Mouse (Mus musculus) Patski (cell line): Measurements from ENCODE around the gene Eml3. TPM values are rescaled to one million over a fixed set of nuclear protein-coding genes. Genes with fewer than 3 reads are reported as not detected.

Source experiments
- ATAC-seq: fragments of 100-300 bp; one replicate; pipeline ENCODE4 v1.8.0; 2021
- CTCF ChIA-PET: fragments of 350-600 bp; sonication (Branson Sonifier 250); formaldehyde crosslinking; loops from one replicate; lab custom pipeline; 2022; ENCODE audit warnings: inconsistent platforms; lab: Charles Lee
- POLR2A ChIA-PET: fragments of 350-600 bp; sonication (Branson Sonifier 250); formaldehyde crosslinking; loops from one replicate; lab custom pipeline; 2022; ENCODE audit warnings: antibody characterized with exemption, inconsistent platforms; lab: Charles Lee
- DNase-seq: peaks from one replicate; pipeline ENCODE4 v3.0.0-alpha.2; 2011; ENCODE audit warnings: low read depth, low spot score
- H3K27me3 ChIP-seq: fragments of 371-371 bp; one replicate; pipeline ENCODE4 v1.5.1; 2021
- CTCF ChIP-seq: fragments of 100-300 bp; IDR thresholded peaks from one replicate; pipeline ENCODE4 v1.5.1; 2021
- in situ Hi-C: fragments of 300-500 bp; cut with MboI; formaldehyde crosslinking; loops from 3 replicates; pipeline ENCODE4 v1.11.1; 2018; ENCODE audit warnings: low pct_unique_long_range_greater_than_20kb, mixed read lengths
- polyA plus RNA-seq: library from polyadenylated mRNA; unstranded; gene quantifications from one replicate; pipeline ENCODE4 v1.2.3, GENCODE M21; 2021

Eml3 gene
- polyA plus RNA-seq, 1 experiment from 2014 or later = 56.5 TPM

DNA sequence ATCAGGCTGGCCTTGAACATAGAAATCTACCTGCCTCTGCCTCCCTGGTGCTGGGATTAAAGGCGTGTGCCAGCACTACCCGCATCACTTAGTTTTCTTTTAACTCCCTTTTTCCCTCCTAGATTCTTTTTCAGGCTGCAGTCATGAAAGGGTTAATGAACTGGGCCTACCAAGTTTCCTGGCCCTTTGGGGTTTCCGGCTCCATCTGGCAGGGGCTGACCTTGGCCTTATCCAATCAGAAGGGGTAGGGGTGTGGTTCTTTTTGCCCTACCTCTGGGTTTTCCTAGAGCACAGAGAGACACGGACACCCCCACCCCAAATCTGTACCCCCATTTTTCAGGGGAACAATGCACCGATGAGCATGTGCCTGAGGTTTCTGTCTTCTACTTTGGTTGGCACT, 15.4 kb downstream of the Eml3 start:
- ATAC-seq = no peak
- DNase-seq = no peak
- CTCF ChIA-PET = interaction anchor here (0.9 to 1.6 kb wide), 2 partner anchors 33 to 50 kb away, joined by 3 read pairs; no protein-coding TSS in a partner anchor
- no peaks in the 10 kb centered on the region for H3K27me3 ChIP-seq
- in situ Hi-C loops = no loop called here
- POLR2A ChIA-PET = interaction anchor here (0.6 kb wide), 1 partner anchor 51 kb away, joined by 4 read pairs; no protein-coding TSS in a partner anchor
- no peak for TF ChIP-seq CTCF

DNA sequence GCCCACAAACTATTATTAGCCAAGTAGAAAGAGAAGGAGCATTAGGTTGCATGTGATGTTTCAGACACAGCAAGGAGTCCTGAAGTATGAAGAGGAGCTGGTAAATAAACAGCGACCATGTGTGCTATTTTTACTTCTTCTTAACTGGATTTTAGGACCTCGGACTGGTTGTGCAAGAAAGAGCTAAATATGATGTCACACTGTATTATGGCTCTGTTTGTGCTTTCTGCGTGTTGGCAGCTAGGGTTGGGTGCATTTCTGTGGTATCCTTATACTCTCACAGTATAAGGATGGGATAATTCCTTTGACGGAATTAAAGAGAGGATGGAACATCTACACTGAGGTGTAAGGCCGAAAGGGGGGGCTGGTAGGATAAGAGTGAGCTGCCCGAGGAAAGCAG, 15.9 kb downstream of the Eml3 start:
- DNase-seq (no peak), ATAC-seq (no peak)
- no peak for TF ChIP-seq CTCF
- no peaks in the 10 kb centered on the region for H3K27me3 ChIP-seq
- CTCF ChIA-PET = interaction anchor here (0.9 to 1.6 kb wide), 2 partner anchors 32 to 51 kb away, joined by 3 read pairs; no protein-coding TSS in a partner anchor
- POLR2A ChIA-PET = interaction anchor here (0.6 to 0.7 kb wide), 2 partner anchors 51 to 121 kb away, joined by 3 to 4 read pairs; no protein-coding TSS in a partner anchor
- in situ Hi-C loops = no loop called here

- POLR2A ChIA-PET = interaction anchor here (0.6 to 0.7 kb wide), 2 partner anchors 66 to 189 kb away, joined by 3 read pairs; no protein-coding TSS in a partner anchor
- in situ Hi-C loops = no loop called here
- DNase-seq (no peak), ATAC-seq (no peak)
- no peaks in the 10 kb centered on the region for H3K27me3 ChIP-seq
- no peak for TF ChIP-seq CTCF
- CTCF ChIA-PET = no interaction called here
Observed at GRCm38 (mm10) chr19:8946929-8947328, 17.6 kb downstream of the Eml3 start.

DNA sequence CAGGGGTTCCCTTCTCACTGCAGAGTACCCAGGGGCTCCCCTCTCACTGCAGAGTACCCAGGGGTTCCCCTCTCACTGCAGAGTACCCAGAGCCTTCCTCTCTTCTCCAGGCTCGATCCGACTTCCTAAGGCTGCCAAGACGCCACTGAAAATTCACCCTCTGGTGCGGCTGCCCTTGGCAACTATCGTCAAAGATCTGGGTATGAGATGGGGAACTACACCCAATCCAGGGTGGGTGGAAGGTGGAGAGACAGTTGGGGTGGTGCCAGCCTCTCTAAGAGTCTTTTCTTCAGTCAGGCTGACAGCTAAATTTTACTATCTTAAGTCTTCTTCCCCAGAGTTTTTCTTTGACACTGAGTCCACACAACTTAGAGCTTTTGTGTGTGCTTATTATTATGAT, 20.8 kb downstream of the Eml3 start:
- CTCF ChIA-PET = interaction anchor here (1.1 kb wide), 1 partner anchor 11 kb away, joined by 4 read pairs; no protein-coding TSS in a partner anchor
- no peaks in the 10 kb centered on the region for H3K27me3 ChIP-seq
- ATAC-seq = no peak
- DNase-seq = no peak
- POLR2A ChIA-PET = interaction anchor here (1.1 to 1.5 kb wide), 2 partner anchors 8 to 61 kb away, joined by 5 to 6 read pairs; partner anchors contain the start of gene Mta2
- TF ChIP-seq CTCF = no peak
- in situ Hi-C loops = no loop called here

GRCm38 (mm10) chr19:8952241-8952640, 22.9 kb downstream of the Eml3 start:
- no peak for ATAC-seq
- ChIA-PET CTCF (interaction anchor here (1.0 to 1.4 kb wide), 6 partner anchors 9 to 144 kb away, joined by 3 to 4 read pairs (median 3); no protein-coding TSS in a partner anchor), POLR2A (interaction anchor here (0.6 to 1.3 kb wide), 4 partner anchors 11 to 74 kb away, joined by 3 to 4 read pairs (median 4); no protein-coding TSS in a partner anchor)
- no peak for DNase-seq
- no peaks in the 10 kb centered on the region for H3K27me3 ChIP-seq
- TF ChIP-seq CTCF = no peak
- in situ Hi-C loops = no loop called here

- TF ChIP-seq CTCF = no peak
- peak; percentile 96 for ATAC-seq
- CTCF ChIA-PET = interaction anchor here (0.8 to 1.5 kb wide), 9 partner anchors 8 to 145 kb away, joined by 3 to 5 read pairs (median 3); partner anchors contain the start of gene Mta2
- H3K27me3 ChIP-seq = no peaks in the 10 kb centered on the region
- peak; percentile 94 for DNase-seq
- in situ Hi-C loops = no loop called here
- POLR2A ChIA-PET = interaction anchor here (0.6 to 1.3 kb wide), 6 partner anchors 10 to 75 kb away, joined by 3 to 4 read pairs (median 3); partner anchors contain the start of gene B3gat3
Observed at GRCm38 (mm10) chr19:8953135-8954039, 24.0 kb downstream of the Eml3 start, which contains the start of gene Tut1. Gene Tut1, plus strand, starts transcription at chr19:8953847.

- no peak for DNase-seq
- no peaks in the 10 kb centered on the region for H3K27me3 ChIP-seq
- in situ Hi-C loops = no loop called here
- ChIA-PET CTCF (interaction anchor here (1.2 kb wide), 1 partner anchor 105 kb away, joined by 3 read pairs; no protein-coding TSS in a partner anchor), POLR2A (no interaction called here)
- no peak for ATAC-seq
- TF ChIP-seq CTCF = no peak
Observed at GRCm38 (mm10) chr19:8954171-8954570, 24.8 kb downstream of the Eml3 start.

- TF ChIP-seq CTCF = no peak
- DNase-seq (no peak), ATAC-seq (no peak)
- no peaks in the 10 kb centered on the region for H3K27me3 ChIP-seq
- ChIA-PET CTCF (interaction anchor here (1.2 kb wide), 1 partner anchor 120 kb away, joined by 3 read pairs; no protein-coding TSS in a partner anchor), POLR2A (interaction anchor here (1.1 to 1.3 kb wide), 2 partner anchors 9 to 19 kb away, joined by 3 to 4 read pairs; no protein-coding TSS in a partner anchor)
- in situ Hi-C loops = no loop called here
Observed at GRCm38 (mm10) chr19:8962256-8962655, 32.9 kb downstream of the Eml3 start.

DNA sequence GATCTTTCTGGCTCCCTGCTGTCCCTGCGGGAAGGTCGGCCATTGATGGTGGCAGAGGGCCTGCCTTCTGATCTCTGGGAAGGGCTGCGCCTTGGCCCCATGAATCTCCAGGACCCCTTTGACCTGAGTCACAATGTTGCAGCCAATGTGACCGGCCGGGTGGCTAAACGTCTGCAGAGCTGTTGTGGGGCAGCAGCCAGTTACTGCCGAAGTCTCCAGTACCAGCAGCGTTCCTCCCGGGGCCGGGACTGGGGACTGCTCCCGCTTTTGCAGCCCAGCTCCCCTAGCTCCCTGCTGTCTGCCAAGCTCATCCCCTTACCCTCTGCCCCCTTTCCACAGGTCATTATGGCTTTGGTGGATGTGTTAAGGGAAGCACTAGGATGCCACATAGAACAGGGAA, 35.7 kb downstream of the Eml3 start:
- H3K27me3 ChIP-seq = no peaks in the 10 kb centered on the region
- in situ Hi-C loops = no loop called here
- DNase-seq = no peak
- POLR2A ChIA-PET = interaction anchor here (1.5 to 2.3 kb wide), 3 partner anchors 9 to 46 kb away, joined by 4 to 15 read pairs (median 5); no protein-coding TSS in a partner anchor
- ATAC-seq = no peak
- no peak for TF ChIP-seq CTCF
- CTCF ChIA-PET = interaction anchor here (0.6 kb wide), 1 partner anchor 11 kb away, joined by 3 read pairs; no protein-coding TSS in a partner anchor

DNA sequence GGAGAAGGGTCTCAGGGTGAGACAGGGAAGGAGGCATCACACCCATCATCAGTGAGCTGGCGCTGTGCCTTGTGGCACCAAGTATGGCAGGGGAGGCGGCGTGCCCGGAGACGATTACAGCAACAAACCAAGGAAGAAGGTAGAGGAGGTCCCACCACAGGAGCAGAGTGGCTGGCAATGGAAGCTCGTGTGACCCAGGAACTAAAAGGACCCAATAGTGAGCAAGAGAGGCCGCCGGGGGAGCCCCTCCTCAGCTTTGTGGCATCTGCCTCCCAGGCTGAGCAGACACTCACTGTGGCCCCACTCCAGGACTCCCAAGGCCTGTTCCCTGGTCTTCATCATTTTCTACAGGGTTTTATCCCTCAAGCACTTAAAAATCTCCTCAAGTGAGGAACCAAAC, 36.4 kb downstream of the Eml3 start:
- TF ChIP-seq CTCF = no peak
- DNase-seq (no peak), ATAC-seq (no peak)
- POLR2A ChIA-PET = interaction anchor here (0.5 to 2.3 kb wide), 4 partner anchors 10 to 84 kb away, joined by 4 to 15 read pairs (median 6); no protein-coding TSS in a partner anchor
- in situ Hi-C loops = no loop called here
- no peaks in the 10 kb centered on the region for H3K27me3 ChIP-seq
- CTCF ChIA-PET = interaction anchor here (0.8 to 1.1 kb wide), 5 partner anchors 9 to 117 kb away, joined by 3 to 6 read pairs (median 3); partner anchors contain the start of gene B3gat3
